Mouse (Mus musculus) ES-Bruce4 (cell line): Measurements from ENCODE around the gene Zfp410.

Experiments used
- CTCF ChIP-seq: IDR thresholded peaks from one replicate; pipeline ENCODE4 v1.8.1; 2011; ENCODE audit warnings: low read depth, low read length
- EP300 ChIP-seq: IDR thresholded peaks from 2 replicates; pipeline ENCODE4 v1.6.1; 2011; ENCODE audit warnings: low read depth, low read length; ENCODE audit not compliant: insufficient read depth

- TF ChIP-seq EP300 (no peak), CTCF (no peak)
Measured at GRCm38 (mm10) chr12:84276799-84277198, 39.9 kb upstream of the Zfp410 start.
